Mouse (Mus musculus): ENCODE measurements around the gene Atp11a. TPM values are rescaled to one million over a fixed set of nuclear protein-coding genes. Genes with fewer than 3 reads are reported as not detected.

Gene Atp11a
- polyA plus RNA-seq, 1 experiment, result 24.0 TPM

- H3K4me3 ChIP-seq (ENCODE audit: insufficient read depth, low read length), result no peak overlapping the region
- TF ChIP-seq CTCF (IDR thresholded peaks at IDR 0.05; ENCODE audit: low read depth, low read length) (no peak), POLR2A (IDR thresholded peaks at IDR 0.05; ENCODE audit: borderline replicate concordance, low read depth, low read length) (no peak)
- no peak overlapping the region for H3K27ac ChIP-seq (ENCODE audit: insufficient read depth, low read depth, low read length)
- H3K4me1 ChIP-seq (ENCODE audit: control insufficient read depth, insufficient read depth, low read length), result no peaks in the 10 kb centered on the region
Measured at GRCm38 (mm10) chr8:12749116-12749515, 7.7 kb upstream of the Atp11a start.

DNA sequence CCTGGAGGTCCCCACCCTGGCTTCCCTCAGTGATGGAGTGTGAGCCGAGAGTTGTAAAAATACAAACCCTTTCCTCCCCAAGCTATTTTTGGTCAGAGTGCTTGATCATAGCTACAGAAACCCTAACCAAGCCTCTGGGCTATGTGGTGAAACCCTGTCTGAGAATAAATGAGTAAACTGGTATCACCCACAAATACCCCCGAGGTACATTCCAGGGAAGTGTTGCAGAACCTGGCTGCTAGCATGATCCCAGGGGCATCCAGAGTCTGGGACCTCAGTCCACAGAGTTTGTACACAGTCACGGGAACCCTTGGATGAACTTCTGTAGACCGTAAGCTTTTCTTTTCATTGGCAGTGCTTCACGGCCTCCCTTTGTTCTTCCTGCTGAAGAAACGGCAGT is 3.8 kb upstream of the Atp11a start:
- no peak overlapping the region for H3K4me3 ChIP-seq (ENCODE audit: insufficient read depth, low read length)
- TF ChIP-seq POLR2A (IDR thresholded peaks at IDR 0.05; ENCODE audit: borderline replicate concordance, low read depth, low read length), result no peak
- no peak for TF ChIP-seq CTCF (IDR thresholded peaks at IDR 0.05; ENCODE audit: low read depth, low read length)
- H3K27ac ChIP-seq (ENCODE audit: insufficient read depth, low read depth, low read length), result no peak overlapping the region
- H3K4me1 ChIP-seq (ENCODE audit: control insufficient read depth, insufficient read depth, low read length), result peaks cover 10% of the 10 kb centered on the region

DNA sequence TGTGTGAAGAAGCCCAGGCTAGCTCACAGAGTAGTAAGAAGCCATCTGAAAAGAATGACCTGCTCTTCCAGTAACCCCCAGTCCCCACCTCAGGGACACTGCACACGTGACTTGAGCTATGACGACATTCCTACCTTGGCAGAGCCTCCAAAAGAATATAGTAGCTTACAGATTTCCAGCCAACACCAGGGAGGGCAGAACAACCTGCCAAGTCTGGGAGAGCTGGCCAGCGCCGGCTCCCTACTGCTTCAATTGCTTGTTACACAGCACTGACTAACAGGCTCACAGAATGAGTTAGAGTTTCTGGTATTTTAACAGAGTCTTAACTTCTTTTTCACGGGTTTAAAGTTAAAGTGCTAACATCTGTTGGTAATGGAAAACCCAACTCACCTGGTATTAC is 2.7 kb upstream of the Atp11a start:
- H3K4me3 ChIP-seq (ENCODE audit: insufficient read depth, low read length), result no peak overlapping the region
- no peak for TF ChIP-seq POLR2A (IDR thresholded peaks at IDR 0.05; ENCODE audit: borderline replicate concordance, low read depth, low read length)
- no peak for TF ChIP-seq CTCF (IDR thresholded peaks at IDR 0.05; ENCODE audit: low read depth, low read length)
- H3K27ac ChIP-seq (ENCODE audit: insufficient read depth, low read depth, low read length), result no peak overlapping the region
- peaks cover 13% of the 10 kb centered on the region for H3K4me1 ChIP-seq (ENCODE audit: control insufficient read depth, insufficient read depth, low read length)

DNA sequence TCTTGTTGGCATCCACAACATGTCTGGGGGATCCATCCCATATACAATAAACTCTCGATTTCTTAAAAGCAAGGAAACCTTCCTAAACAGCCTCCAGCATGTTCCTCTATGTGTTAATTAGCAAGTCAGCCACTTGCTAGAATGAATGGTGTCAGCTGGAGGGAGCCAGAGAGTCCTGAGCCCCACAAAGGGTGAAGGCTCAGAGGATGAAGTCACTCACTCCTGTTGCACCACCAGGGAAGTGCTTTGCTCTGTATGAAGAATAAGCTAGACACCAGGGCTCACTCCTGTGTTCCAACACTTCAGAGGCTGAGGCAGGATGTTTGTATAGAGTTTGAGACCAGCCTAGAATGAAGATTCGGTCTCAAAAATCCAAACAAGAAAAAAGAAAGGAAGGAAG is 1.5 kb upstream of the Atp11a start:
- TF ChIP-seq CTCF (IDR thresholded peaks at IDR 0.05; ENCODE audit: low read depth, low read length) (peak; percentile 20; the same call in 1 of the 2 replicates), POLR2A (IDR thresholded peaks at IDR 0.05; ENCODE audit: borderline replicate concordance, low read depth, low read length) (no peak)
- Histone ChIP-seq H3K4me3 (ENCODE audit: insufficient read depth, low read length) (no peak overlapping the region), H3K4me1 (ENCODE audit: control insufficient read depth, insufficient read depth, low read length) (peaks cover 21% of the 10 kb centered on the region), H3K27ac (ENCODE audit: insufficient read depth, low read depth, low read length) (no peak overlapping the region)

DNA sequence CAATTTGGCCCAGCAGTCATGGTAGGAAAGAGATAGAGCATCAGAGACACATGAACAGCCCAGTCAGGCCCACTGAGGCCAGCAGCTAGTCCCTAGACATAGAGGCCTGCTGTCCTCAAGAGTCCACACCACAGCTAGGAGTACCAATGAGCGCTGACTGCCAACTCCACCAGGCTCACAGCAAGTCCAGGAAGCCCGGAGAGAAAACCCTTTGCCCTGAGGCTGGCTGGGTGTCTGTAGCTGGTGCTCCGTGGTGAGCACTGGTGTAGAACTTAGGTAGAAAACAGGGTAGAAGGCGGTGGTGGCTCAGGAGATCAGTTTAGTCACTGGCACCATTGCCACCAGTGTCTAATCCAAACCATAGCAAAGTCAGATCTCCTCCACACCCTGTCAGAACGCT is 988 bp upstream of the Atp11a start:
- no peak for TF ChIP-seq CTCF (IDR thresholded peaks at IDR 0.05; ENCODE audit: low read depth, low read length)
- no peak overlapping the region for H3K27ac ChIP-seq (ENCODE audit: insufficient read depth, low read depth, low read length)
- peaks cover 21% of the 10 kb centered on the region for H3K4me1 ChIP-seq (ENCODE audit: control insufficient read depth, insufficient read depth, low read length)
- H3K4me3 ChIP-seq (ENCODE audit: insufficient read depth, low read length), result no peak overlapping the region

DNA sequence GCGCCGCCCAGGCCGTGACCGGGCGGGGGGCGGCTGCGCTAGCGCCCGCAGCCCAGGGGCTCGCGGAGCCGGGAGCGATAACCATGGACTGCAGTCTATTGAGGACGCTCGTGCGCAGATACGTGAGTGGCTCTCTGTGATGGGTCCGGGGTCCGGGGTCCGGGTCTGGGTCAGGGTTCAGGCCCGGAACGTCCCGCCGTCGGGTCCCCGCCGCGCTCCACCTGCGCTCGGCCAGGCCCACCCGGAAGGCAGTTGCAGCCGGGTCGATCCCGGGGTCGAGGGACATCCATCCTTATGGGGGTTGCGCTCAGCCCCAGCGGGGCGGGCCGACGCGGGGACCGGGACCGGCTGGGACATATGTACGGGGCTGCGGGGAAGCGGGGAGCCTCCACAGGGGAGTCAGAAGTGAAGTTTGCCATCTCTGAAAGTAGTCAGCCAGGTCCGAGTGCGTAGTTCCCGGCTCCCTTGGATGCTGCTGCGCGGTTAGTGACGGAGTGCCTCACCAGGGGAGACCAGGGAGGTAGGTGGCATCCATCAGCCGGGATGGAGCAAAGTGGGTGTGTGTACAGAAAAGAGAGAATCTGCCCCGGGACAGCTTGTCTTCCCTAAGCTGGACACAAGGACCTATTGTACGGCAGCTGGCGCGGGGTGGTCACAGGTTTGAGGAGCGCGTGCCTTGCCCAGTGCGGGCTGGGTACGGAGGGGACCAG is 572 bp downstream of the Atp11a start:
- H3K27ac ChIP-seq (ENCODE audit: insufficient read depth, low read depth, low read length), result no peak overlapping the region
- peaks cover 32% of the 10 kb centered on the region for H3K4me1 ChIP-seq (ENCODE audit: control insufficient read depth, insufficient read depth, low read length)
- TF ChIP-seq POLR2A (IDR thresholded peaks at IDR 0.05; ENCODE audit: borderline replicate concordance, low read depth, low read length), result no peak
- no peak for TF ChIP-seq CTCF (IDR thresholded peaks at IDR 0.05; ENCODE audit: low read depth, low read length)
- H3K4me3 ChIP-seq (ENCODE audit: insufficient read depth, low read length), result peak overlapping the region; percentile 86

- no peak for TF ChIP-seq CTCF (IDR thresholded peaks at IDR 0.05; ENCODE audit: low read depth, low read length)
- no peak overlapping the region for H3K27ac ChIP-seq (ENCODE audit: insufficient read depth, low read depth, low read length)
Measured at GRCm38 (mm10) chr8:12759963-12760362, 3.1 kb downstream of the Atp11a start.

DNA sequence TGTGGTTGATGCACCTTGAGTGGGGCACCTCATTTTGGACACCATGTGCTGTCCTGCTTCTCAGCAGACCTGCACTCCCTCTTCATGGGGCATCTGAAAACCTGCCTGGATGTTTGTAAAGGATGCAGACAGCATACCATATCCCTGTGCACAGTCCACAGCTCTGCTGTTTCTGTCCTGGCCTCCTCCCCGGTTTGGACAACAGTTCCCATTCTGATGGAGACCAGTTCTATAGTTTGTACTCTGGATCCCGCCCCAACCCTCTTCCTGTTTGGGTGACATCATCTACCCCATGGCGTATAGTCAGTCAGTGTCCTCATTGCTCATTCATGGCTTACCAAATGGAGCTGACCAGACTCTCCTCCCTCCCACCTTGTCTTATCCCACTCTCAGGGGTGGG is 5.1 kb downstream of the Atp11a start:
- H3K4me3 ChIP-seq (ENCODE audit: insufficient read depth, low read length), result no peak overlapping the region
- no peak for TF ChIP-seq POLR2A (IDR thresholded peaks at IDR 0.05; ENCODE audit: borderline replicate concordance, low read depth, low read length)
- TF ChIP-seq CTCF (IDR thresholded peaks at IDR 0.05; ENCODE audit: low read depth, low read length), result no peak
- H3K27ac ChIP-seq (ENCODE audit: insufficient read depth, low read depth, low read length), result no peak overlapping the region
- H3K4me1 ChIP-seq (ENCODE audit: control insufficient read depth, insufficient read depth, low read length), result peaks cover 27% of the 10 kb centered on the region

More at GRCm38 (mm10) chr8:12759963-12760362, 3.1 kb downstream of the Atp11a start:
- peaks cover 37% of the 10 kb centered on the region for H3K4me1 ChIP-seq (ENCODE audit: control insufficient read depth, insufficient read depth, low read length)
- no peak overlapping the region for H3K4me3 ChIP-seq (ENCODE audit: insufficient read depth, low read length)

DNA sequence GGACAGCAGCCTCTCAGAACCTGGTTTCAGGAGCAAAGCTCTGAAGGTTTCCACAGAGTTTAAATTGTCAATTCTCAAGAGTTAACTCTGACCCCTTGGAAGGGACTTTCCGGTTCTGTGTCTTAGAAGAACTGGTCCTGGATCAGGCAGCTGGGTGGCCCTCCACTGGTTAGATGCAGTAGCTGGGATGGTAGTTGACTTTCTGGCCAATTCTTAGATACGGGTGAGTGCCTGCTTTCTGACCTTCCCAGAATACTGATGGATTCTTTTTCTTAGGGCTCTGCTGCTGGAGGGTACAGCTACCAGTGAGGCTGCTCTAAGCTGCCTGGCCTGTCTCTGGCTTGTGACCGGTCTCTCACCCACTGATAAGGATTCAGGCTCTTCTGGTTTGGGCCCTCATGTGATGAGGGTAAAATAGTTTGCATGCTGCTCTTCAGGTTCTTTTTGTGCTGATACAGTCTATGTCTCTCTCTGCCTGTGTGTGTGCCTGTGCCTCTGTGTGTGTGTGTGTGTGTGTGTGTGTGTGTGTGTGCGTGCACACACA is 6.8 kb downstream of the Atp11a start:
- Histone ChIP-seq H3K27ac (ENCODE audit: insufficient read depth, low read depth, low read length) (no peak overlapping the region), H3K4me1 (ENCODE audit: control insufficient read depth, insufficient read depth, low read length) (peaks cover 27% of the 10 kb centered on the region), H3K4me3 (ENCODE audit: insufficient read depth, low read length) (no peak overlapping the region)
- TF ChIP-seq POLR2A (IDR thresholded peaks at IDR 0.05; ENCODE audit: borderline replicate concordance, low read depth, low read length) (no peak), CTCF (IDR thresholded peaks at IDR 0.05; ENCODE audit: low read depth, low read length) (no peak)

DNA sequence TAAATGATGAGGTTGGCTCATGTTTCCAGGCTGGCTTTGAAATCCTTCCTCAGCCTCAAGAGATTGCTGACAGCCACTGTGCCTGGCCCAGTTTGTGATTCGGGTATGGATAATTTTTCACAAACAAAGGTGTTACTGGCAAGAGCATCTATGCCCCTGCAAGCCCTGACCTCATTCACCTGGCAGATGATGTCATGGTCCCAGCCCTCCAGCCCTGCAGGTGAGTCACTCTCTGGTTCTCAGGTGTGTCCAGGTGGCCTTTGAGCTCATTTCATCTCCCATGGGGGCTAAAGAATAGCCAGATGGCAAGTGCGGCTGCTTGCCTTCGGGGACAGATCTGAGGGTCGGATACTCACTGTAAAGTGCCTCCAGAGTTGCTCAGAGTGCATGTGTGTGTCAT is 8.2 kb downstream of the Atp11a start:
- H3K4me3 ChIP-seq (ENCODE audit: insufficient read depth, low read length), result no peak overlapping the region
- peaks cover 18% of the 10 kb centered on the region for H3K4me1 ChIP-seq (ENCODE audit: control insufficient read depth, insufficient read depth, low read length)
- no peak overlapping the region for H3K27ac ChIP-seq (ENCODE audit: insufficient read depth, low read depth, low read length)
- no peak for TF ChIP-seq CTCF (IDR thresholded peaks at IDR 0.05; ENCODE audit: low read depth, low read length)
- TF ChIP-seq POLR2A (IDR thresholded peaks at IDR 0.05; ENCODE audit: borderline replicate concordance, low read depth, low read length), result no peak
